Mouse (Mus musculus) Muller cell, postnatal 12 days (primary cell): Measurements from ENCODE around the gene Cir1.

Source experiments
- DNase-seq: peaks from one replicate; pipeline ENCODE4 v3.0.0-alpha.2; 2015; ENCODE audit errors: inconsistent ontology term

Gene Cir1

DNA sequence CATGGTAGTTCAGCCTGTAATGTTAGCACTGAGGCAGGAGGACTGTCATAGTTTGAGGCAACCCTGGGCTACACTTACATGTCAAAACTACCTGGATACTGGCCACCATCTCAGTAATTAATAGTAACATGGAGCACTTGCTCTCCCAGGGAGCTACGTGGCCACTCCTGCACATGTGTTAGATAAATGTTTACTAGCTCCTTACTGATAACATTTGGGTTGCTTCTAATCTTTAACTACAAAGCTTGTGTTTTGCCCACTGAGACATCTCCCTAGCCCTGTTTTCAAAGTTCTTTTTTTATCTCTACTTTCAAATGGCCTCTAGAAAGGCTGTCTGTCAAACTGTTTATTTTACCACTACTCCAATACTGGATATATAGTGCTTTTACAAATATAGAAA, 10.5 kb downstream of the Cir1 start:
- DNase-seq = no peak

DNA sequence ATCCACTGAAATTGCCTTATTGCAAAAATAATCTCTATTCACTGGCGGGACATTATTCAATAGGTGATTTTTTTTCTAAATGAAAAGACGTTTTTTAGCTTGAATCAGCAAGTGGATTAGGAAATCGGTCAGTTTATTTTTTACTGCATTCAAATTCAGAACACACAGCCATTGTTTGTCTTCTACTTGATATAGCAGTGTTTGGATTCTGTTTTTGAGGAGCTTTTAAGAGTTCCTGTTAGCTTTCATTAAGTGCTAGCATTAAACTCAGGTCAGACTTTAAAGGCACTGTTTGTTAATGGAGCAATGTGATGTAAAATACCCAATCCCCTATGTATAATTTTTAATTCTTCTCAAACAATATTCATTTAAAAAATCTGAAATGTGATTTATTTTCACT, 13.7 kb downstream of the Cir1 start:
- no peak for DNase-seq

DNA sequence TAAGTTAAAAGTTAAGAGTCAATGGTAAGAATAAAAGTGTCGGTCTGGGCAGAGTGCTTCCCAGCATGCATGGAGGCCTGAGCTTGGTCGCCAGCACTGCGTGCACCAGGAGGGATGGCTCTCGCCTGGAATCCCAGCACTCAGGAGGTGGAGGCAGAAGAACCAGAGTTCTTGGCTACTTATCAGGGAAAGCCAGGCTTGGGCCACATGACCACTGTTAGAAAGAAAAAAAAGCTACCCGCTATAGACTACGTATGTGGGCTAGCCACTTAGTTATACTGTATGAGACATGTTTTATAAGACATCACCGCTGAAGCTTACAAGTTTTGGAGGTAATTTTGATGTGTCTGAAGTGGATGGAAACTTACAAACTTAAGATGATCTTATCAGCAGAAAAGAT, 14.3 kb downstream of the Cir1 start:
- no peak for DNase-seq

DNA sequence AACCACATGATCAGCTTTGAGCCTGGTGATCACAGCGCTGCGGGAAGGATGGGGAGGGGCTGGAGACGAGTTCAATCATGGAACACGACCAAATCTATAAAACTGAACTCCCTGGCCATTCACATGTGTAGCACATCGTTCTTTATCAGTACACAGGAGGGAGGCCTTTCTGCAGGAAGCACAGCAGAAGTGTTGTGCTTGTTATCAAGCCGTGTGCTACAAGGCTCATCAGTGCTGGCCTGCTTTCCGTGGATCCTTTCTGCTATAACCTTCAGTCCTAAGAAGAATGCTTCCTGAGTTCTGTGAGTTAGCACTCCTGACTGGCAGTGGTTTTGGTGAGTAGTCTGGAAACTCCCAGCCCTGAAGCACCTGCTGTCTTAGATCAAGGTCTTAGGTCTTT, 17.5 kb downstream of the Cir1 start:
- DNase-seq = no peak

DNA sequence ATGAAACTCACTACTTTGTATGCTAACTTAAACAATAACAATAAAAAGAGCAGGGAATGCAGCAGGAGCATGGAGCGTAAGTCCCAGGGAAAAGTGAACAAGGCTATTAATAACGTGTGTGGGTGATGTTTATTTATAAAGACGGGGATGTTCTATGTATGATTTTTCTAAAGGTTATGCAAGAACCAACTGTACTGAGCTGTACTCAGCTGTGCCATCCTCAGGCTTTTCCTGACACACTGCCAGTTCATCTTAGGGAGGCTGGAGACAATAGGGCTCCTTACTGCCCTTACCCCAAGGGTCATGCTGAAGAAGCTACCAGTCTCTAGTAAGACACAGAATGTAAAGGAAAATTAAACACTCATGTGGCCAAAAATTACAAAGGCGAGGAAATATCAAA, 21.4 kb downstream of the Cir1 start:
- no peak for DNase-seq

DNA sequence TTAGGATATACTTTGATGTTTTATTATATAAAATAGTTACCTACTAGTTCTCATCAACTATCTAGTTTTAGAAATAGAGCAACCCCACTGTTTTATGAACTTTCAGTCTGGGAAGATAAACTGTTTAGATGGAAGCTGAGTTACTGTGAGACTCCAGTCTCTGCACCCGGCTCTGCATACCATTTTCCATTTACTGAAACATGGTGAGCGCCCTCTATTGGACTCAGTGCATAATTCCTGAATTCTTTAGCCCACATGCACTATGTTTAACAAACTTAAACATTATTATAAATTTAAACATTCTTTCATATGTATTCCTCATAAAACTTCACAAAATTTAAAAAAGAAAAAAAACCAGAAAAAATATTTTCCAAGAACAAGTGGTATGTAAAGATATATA, 26.9 kb downstream of the Cir1 start:
- DNase-seq = no peak

DNA sequence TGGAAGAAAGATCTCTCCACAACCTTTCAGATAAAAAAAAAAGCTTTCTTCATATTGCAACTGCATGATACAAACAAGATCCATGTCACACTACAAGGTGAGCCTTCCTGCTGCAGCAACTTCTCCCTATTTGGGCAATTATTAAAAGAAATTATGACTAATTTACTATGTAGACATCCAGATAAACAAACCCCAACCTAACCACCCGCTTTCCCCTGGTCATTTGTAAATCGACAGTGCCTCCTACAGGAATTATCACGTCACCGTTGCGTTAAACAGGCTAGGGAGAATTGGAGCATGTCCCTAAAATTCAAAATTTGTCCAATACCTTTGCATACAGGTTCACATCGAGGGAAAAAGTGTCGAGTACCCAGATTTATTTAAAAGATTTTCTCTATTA, 30.8 kb downstream of the Cir1 start:
- DNase-seq = no peak

DNA sequence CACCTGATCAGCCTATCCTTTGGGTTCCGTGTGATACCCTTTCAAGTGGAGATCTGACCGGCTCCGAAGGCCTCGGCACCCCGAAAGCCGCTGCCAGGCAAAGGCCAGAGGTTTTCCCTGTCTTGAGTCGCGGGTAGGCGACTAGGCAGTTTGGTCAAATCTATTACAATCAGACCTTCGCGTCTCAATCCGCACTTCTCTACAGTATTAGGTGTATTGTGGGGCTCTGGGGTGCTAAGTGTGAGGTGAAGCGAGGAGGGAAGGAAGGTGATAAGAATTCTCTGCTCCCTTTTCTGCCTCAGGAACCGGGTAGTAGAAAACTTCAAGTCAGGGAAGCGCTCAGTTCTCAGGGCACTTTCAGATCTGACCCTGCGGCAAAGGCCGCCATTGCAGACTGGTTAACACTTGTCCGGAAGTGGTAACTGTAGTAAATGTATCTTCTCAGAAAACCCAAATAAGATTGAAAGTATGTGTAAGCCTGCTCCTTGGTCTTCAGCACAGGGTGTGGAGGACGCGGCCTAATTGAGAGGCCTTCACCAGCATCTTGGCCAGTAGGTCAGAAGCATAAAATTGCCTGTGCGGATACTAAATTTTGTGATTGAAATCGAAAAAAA, 31.3 kb downstream of the Cir1 start:
- DNase-seq = no peak

DNA sequence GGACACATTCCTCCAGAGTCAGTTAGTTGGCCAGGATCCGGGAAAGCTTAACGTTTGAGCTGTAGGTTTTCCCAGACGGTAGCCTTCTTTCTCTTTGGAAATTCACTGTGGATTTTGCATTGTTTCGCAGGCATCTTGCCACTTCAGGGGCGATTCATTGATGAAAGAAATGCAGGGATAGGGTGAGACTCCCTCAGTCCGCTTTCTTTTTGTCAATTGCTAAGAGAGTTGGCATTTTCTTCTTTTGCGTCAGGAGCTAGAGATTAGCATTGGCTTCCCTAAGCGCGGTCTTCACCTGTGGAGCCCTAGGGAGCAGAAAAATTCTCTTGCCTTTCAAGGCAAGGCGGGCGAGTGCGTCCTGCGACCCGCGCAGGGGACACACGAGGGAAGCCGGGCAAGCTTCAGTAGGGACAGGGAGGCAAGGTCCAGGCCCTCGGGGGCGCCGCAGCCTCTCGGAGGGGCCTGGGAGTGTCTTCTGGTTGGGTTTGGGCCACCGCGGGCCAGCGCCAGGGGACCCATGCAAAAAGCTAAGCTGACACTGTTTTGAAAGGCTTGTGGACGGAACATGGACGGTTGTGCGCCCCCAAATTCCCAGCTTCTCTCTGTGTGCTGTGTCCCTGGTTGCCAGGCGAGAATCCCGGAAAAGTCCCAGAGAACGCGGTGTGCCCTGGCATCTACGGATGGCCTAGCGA, 32.0 kb downstream of the Cir1 start:
- no peak for DNase-seq

DNA sequence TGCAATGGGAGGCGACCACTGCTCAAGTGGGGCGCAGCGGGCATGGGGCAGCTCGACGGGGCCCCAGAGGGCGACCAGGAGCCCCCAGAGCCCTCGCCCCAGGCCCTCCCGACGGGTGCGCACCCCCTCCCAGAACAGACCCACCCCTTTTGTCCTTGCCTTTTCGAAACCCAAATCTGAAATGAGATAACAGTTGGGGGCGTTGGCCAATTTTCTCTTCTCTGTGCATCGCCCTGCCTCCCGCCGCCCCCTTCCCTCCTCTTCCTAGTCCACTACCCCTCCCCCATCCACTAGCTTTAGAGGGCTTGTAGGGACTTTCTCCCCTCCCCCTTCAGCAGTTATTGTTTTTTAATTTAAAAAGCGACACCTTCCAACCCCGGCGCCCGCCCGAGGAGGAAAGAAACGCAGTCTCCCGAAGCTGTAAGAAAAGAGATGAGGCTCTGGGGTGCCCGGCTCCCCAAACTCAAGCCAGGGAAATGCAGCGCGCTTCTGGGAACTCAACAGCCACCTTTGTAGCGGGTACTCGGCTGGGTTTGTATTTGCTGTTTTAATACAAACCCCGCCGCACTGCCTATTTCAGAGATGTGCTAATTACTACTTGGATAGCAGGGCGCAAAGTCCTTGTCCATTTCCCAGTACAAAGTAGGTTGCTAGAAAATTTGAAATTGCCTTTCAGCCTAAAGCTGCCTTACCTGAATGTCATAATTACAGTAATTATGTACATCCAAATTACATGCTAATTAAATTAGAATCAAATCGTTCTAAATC, 33.0 kb downstream of the Cir1 start:
- DNase-seq = no peak

DNA sequence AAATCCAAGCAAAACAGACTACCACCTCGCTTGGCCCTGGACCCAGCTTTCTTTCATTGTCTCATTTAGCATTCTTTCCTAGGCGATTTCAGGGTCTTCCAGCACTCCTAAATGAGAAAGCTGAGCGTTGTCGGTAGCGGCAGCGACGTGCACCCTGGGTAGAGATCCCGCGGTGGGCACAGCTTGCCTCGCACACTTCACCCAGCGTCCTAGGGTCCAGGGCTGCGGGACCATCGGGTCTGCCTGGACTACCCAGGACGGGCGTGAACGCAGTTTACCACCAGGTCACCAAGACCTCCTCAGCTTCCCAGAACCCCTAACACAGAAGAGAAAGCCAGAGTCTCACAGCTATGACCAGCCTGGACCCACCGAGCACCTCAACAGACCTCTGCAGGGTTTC, 33.6 kb downstream of the Cir1 start:
- DNase-seq = no peak

DNA sequence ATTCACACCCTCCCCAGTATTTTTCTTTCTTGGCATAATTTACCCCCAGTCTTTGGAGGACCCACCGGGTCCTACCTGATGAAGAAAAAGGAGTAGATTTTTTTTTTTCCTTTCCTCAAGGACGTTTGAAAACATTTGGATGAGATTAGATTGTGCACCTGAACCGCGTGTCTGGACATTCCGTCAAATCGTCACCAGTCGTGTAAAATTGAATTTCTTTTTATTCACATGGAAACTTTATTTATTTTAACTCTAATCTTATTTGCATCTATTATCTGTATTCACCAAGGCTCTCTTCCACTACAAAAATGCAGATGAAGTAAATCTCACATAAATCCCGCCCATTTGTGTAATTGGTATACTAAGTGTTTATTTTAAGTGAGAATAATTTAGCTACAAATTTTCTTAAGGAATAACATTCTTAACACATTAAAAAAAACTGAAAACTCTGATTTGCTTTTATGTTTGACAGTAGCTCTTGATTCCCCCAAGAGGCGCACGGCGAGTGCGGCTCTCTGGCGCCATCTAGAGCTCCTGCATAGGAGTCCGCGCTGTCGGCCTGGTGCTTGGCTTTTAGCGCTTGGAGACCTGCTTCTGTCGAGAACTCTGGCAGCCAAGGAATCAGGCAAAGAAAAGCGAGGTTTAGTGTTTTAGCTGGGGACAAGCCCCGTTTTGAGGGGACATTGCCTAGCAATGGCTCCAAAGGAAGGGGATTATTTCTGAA, 34.2 kb downstream of the Cir1 start:
- peak; percentile 86 for DNase-seq

DNA sequence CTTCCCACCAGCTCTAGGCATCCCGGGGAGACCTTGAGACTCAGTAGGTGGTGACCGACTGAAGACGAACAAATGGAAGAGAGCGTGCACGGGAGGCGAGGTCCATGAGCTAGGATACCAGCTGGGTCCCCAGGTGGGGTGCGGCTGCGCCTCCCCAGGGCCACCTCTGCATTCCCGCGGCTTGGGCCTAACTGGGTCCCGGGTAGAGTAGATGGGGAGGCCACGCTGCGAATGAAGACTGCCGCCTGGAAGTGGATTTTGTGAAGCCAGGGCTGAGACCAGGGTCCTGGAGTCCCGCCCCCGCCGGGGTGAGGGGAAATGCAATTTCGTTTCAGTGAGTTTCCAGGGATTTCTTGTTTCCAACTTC, 34.8 kb downstream of the Cir1 start:
- no peak for DNase-seq

DNA sequence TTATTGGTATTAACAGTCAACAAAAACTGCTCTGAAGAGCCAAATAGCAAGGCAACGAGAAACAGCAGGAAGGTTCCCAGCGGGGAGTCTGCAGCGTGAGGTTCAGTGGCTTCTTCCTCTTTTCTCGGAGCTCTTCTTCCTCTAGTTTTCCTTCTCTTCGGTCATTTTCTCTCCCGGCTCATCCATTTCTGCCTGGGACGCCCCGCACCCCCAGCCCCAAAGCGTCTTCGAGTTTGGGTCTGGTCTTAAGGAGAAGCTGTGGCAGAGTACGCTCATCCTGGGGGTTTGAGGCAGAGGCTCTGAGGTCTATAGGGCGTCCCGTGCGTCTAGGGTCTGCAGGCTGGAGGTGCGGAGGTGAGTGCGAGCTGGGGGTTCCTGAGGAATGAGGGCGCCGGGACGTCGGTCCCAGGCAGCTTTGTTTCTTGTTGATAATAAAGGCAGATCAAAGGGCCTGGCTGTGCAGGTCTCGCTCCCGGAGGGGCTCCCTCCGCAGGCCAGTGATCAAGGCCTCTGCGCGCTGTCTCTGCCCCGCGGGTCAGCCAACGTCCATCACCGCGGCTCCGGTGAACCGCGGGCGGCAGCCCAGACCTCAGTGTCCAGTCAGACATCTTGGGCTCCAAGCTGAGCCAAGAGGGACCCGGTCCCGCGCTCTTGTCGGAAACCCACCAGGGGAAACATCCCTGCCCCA, 35.3 kb downstream of the Cir1 start:
- DNase-seq = no peak

DNA sequence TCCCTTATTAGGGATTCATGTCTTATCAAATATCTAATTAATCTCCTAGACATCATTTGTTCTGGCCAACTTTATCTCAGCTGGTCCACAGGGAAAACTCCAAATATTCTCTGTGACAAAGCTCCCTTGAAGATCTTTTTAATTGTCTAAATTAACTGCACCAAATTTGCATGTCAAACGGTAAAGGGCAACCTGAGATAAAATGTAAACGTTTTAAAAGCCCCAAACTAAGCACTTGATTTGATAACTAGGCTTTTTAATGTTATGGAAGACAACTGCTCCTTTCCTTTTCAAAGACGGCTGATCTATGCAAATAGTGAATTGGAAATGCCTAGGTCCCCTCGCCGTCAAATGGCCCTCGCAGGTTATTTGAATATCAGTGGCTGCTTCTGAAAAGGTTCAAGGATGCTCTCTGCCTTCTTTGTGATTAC, 36.3 kb downstream of the Cir1 start:
- no peak for DNase-seq

DNA sequence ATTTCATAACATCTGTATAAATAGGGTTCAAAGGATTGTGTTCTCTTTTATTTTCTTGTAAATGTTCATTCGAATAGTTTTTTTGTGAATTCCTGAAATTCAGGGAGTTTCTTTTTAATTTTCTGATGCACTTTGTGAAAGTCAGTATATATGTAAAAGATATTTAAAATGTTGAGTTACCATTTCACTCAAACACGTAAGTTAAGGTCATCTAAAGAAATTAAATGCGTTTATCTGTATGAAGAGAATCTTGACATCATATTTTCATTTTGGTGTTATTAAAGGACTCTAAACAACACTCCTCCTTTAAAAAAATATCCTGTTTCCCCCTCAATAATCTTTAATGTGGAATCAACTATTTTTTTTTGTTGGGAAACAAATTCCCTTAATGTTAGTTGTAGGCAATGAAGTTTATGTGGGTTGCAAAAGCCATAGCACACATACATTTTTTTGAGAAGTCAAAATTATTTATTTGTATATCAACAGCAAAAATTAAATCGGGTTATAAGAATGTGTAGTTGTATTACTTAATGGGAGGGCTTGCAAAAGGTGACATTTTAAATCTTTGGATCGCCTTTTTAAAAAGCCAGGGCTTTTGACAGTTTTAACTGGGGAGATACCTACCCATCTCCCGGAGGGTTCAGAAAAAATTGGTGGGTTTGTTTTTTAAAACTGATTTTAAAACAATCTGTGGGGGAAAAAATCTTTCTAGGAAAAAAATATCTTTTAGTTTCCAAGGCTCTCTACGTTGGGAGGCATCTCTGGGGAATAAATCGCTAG, 37.0 kb downstream of the Cir1 start:
- DNase-seq = no peak

DNA sequence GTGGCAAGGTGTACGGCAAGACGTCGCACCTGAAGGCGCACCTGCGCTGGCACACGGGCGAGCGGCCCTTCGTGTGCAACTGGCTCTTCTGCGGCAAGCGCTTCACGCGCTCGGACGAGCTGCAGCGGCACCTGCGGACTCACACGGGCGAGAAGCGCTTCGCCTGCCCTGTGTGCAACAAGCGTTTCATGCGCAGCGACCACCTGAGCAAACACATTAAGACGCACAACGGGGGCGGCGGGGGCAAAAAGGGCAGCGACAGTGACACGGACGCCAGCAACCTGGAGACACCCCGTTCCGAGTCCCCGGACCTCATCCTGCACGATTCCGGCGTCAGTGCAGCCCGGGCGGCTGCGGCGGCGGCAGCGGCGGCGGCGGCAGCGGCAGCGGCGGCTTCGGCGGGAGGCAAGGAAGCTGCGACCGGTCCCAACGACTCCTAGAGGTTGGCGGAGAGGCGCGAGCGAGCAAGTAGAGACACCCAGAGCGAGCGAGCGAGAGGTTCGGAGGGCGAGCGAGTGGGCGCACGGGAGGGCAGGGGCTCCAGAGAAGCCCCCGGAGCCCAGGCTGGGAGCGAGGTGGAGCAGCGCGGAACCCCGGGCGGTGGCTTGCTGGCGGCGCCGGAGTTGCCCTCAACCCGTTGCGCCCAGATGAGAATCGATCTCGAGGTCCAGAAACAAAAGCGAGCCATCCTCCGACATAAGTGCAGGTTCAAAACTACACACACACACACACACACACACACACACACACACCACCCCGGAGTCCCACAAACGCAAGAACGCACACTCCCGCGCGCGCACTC, 38.2 kb downstream of the Cir1 start:
- no peak for DNase-seq

DNA sequence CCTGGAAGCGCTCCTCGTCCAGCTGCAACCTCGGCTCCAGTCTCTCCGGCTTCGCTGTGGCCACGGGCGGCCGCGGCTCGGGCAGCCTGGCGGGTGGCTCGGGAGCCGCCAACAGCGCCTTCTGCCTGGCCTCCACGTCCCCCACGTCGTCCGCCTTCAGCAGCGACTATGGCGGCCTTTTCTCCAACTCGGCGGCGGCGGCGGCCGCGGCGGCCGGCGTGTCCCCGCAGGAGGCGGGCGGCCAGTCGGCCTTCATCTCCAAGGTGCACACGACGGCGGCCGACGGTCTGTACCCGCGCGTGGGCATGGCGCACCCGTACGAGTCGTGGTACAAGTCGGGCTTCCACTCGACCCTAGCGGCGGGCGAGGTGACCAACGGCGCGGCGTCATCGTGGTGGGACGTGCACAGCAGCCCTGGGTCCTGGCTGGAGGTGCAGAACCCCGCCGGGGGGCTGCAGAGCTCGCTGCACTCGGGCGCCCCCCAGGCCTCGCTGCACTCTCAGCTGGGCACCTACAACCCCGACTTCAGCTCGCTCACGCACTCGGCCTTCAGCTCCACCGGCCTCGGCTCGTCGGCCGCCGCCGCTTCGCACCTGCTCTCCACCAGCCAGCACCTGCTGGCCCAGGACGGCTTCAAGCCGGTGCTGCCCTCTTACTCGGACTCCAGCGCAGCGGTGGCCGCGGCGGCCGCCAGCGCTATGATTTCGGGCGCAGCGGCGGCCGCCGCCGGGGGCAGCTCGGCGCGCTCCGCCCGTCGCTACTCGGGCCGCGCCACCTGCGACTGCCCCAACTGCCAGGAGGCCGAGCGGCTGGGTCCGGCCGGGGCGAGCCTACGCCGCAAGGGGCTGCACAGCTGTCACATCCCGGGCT, 39.0 kb downstream of the Cir1 start:
- DNase-seq = no peak
